Mouse (Mus musculus) lung, postnatal 0 days (tissue): ENCODE data around the gene Wee1. TPM values are rescaled to one million over a fixed set of nuclear protein-coding genes. Genes with fewer than 3 reads are reported as not detected.
"Not testable (repeated sequence)": the region's sequence is repeated elsewhere in the genome, so short reads cannot be mapped to it uniquely, and the experiment has no call there.

Source experiments
- ATAC-seq: fragments of 200-750 bp; cut with Nextera tagmentation; 2 replicates; pipeline ENCODE4 v1.8.0; 2017; ENCODE audit warnings: moderate library complexity
- DNase-seq: peaks from one replicate; pipeline ENCODE4 v3.0.0-alpha.2; 2016; ENCODE audit warnings: low spot score
- H3K27ac ChIP-seq: fragments of 300-500 bp; sonication (generic); 2 replicates; pipeline ENCODE4 v1.5.1; 2014; ENCODE audit warnings: antibody characterized with exemption, mild to moderate bottlenecking, low read length, mixed read lengths
- H3K27me3 ChIP-seq: fragments of 300-500 bp; sonication (generic); replicated peaks from 2 replicates; pipeline ENCODE4 v1.6.1; 2014; ENCODE audit warnings: low read length, mixed read lengths; ENCODE audit not compliant: insufficient read depth
- H3K36me3 ChIP-seq: fragments of 300-500 bp; sonication (generic); 2 replicates; pipeline ENCODE4 v1.6.1; 2014; ENCODE audit warnings: low read length, mixed read lengths; ENCODE audit not compliant: insufficient read depth
- H3K4me1 ChIP-seq: fragments of 300-500 bp; sonication (generic); 2 replicates; pipeline ENCODE4 v1.6.1; 2014; ENCODE audit warnings: antibody characterized with exemption, low read depth, low read length, mixed read lengths; ENCODE audit not compliant: insufficient read depth
- H3K4me2 ChIP-seq: fragments of 300-500 bp; sonication (generic); replicated peaks from 2 replicates; pipeline ENCODE4 v1.6.1; 2014; ENCODE audit warnings: low read depth, mild to moderate bottlenecking, low read length, moderate library complexity, mixed read lengths
- H3K4me3 ChIP-seq: fragments of 300-500 bp; sonication (generic); 2 replicates; pipeline ENCODE4 v1.5.1; 2014; ENCODE audit warnings: low read depth, low read length
- H3K9ac ChIP-seq: fragments of 300-500 bp; sonication (generic); replicated peaks from 2 replicates; pipeline ENCODE4 v1.6.1; 2014; ENCODE audit warnings: low read depth, mild to moderate bottlenecking
- H3K9me3 ChIP-seq: fragments of 300-500 bp; sonication (generic); 2 replicates; pipeline ENCODE4 v1.6.1; 2016; ENCODE audit warnings: low read length, mixed read lengths
- CTCF ChIP-seq: IDR thresholded peaks from 2 replicates; pipeline ENCODE4 v1.5.1; 2016; ENCODE audit warnings: antibody characterized with exemption, mild to moderate bottlenecking
- EP300 ChIP-seq: IDR thresholded peaks from 2 replicates; pipeline ENCODE4 v1.6.1; 2016; ENCODE audit warnings: antibody characterized with exemption, mild to moderate bottlenecking, control low read depth
- WGBS: fragments of 180-500 bp; shearing (Covaris S2); extraction: QIAGEN DNeasy Blood & Tissue Kit; methylation state at CpG from one replicate; pipeline ENCODE4 v1.1.7; 2014; 5-methylcytosine and 5-hydroxymethylcytosine counted together
- polyA plus RNA-seq: library from polyadenylated mRNA; unstranded; fragments of >200 nt; fragmentation: Nextera tagmentation; extraction: Ambion mirVana; gene quantifications from 2 replicates; pipeline ENCODE4 v1.2.1, GENCODE M21; 2015

Wee1 gene
- polyA plus RNA-seq, 1 experiment from 2014 or later: 7.9 TPM

DNA sequence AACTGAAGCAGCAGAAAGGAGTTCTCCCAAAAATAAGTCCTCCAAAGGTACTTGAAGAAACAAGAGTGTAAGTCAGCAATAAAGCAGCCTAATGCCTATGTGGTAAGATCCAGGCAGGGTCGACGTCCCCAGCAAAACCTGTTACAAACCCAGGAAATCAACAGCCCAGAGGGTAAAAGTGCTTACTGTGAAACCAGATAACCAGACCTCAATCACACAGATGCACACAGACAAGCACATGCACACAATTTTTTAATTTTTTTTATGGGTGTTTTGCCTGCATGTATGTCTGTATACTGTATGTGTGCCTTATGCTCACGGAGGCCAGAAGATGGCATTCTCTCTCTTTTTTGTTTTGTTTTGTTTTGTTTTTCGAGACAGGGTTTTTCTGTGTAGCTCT lies 25.5 kb upstream of the Wee1 start:
- no peaks in the 10 kb centered on the region for H3K9me3 ChIP-seq
- peak; percentile 54 for DNase-seq
- H3K36me3 ChIP-seq: peaks cover 22% of the 10 kb centered on the region
- H3K4me1 ChIP-seq: no peaks in the 10 kb centered on the region
- H3K27ac ChIP-seq: no peak overlapping the region
- H3K4me3 ChIP-seq: no peak overlapping the region
- H3K27me3 ChIP-seq: no peaks in the 10 kb centered on the region
- 61% methylated on average over 4 of the region's 4 CpGs for WGBS
- H3K9ac ChIP-seq: no peak overlapping the region
- TF ChIP-seq EP300: no peak
- 0 out of 2 replicates have a peak, but pooled peaks have one; percentile 23 for TF ChIP-seq CTCF
- H3K4me2 ChIP-seq: no peak overlapping the region
- ATAC-seq: no peak; the same call in 1 of the 2 replicates

DNA sequence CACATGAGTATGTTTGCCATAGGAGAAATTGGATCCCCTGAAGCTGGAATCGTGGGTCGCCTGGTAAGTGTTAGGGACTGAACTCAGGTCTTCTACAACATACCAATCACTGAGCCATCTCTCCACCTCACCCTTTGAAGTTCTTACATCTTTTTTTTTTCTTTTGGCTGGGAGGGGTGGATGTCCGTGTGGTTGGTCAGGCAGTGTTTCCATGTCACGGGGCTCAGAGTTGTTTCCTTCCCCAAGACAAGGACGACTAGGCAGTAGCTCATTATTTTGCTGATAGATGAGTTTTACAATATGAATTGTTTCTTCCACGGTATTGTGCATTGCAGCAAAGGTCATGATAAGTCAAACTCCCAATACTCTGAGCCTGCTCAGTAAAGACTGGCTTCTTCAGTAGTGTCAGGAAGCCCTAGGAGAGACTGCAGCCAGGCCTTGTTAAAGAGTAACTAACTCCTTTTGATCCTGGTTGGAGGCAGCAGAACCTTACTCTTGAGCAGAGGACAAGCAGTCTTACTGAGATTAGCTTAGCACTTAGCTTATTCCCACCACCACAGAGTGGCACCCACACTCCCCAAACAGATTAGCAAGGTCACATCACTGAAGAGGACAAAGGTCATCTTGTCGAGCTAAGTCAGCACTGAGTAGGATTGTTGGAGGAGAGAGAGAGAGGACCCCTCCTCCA lies 24.6 kb upstream of the Wee1 start:
- H3K9me3 ChIP-seq: no peaks in the 10 kb centered on the region
- H3K4me1 ChIP-seq: no peaks in the 10 kb centered on the region
- peaks cover 15% of the 10 kb centered on the region for H3K36me3 ChIP-seq
- no peak overlapping the region for H3K4me2 ChIP-seq
- no peaks in the 10 kb centered on the region for H3K27me3 ChIP-seq
- 42% methylated on average over 7 of the region's 7 CpGs for WGBS
- H3K9ac ChIP-seq: no peak overlapping the region
- TF ChIP-seq CTCF: no peak
- TF ChIP-seq EP300: no peak
- peak overlapping the region; percentile 47; the same call in 1 of the 2 replicates for H3K27ac ChIP-seq
- DNase-seq (peak; percentile 37), ATAC-seq (peak; percentile 37; the same call in 1 of the 2 replicates)
- no peak overlapping the region for H3K4me3 ChIP-seq

DNA sequence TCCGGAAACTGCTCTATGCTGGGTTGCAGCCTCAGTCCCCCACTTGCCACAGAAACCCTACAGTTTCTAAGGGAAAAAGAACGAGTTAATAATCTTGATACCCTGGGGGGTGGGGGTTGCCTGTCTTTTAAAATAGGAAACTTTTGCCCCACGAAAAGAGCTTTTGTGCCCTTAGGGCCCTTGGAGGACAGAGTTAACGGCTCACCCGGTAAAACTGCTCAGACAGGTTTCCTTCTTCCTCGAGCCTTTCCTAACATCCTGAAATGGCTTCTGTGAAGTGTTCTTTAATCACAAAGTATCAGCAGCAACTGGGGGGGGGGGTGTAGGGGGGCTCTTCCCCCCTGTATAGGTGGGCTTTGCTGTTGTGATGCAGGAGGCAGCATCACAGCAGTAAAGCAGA lies 21.0 kb upstream of the Wee1 start:
- Histone ChIP-seq H3K9ac (no peak overlapping the region), H3K4me3 (no peak overlapping the region), H3K4me1 (no peaks in the 10 kb centered on the region), H3K4me2 (no peak overlapping the region), H3K36me3 (no peaks in the 10 kb centered on the region), H3K27ac (peak overlapping the region; percentile 62), H3K9me3 (no peaks in the 10 kb centered on the region), H3K27me3 (no peaks in the 10 kb centered on the region)
- DNase-seq: peak; percentile 61
- TF ChIP-seq CTCF (no peak), EP300 (no peak)
- 33% methylated on average over 6 of the region's 6 CpGs for WGBS
- ATAC-seq: peak; percentile 32

- WGBS: 43% methylated on average over 5 of the region's 5 CpGs
- H3K27ac ChIP-seq: peak overlapping the region; percentile 62; the same call in 1 of the 2 replicates
- TF ChIP-seq EP300 (no peak), CTCF (no peak)
- ATAC-seq (peak; percentile 25; the same call in 1 of the 2 replicates), DNase-seq (no peak)
- no peak overlapping the region for H3K4me2 ChIP-seq
- H3K27me3 ChIP-seq: no peaks in the 10 kb centered on the region
- H3K4me1 ChIP-seq: no peaks in the 10 kb centered on the region
- no peaks in the 10 kb centered on the region for H3K9me3 ChIP-seq
- H3K4me3 ChIP-seq: no peak overlapping the region
- no peak overlapping the region for H3K9ac ChIP-seq
- H3K36me3 ChIP-seq: no peaks in the 10 kb centered on the region
These were observed 20.6 kb upstream of the Wee1 start for GRCm38 (mm10) chr7:110101266-110101665.

GRCm38 (mm10) chr7:110105041-110105440 lies 16.8 kb upstream of the Wee1 start:
- no peak for DNase-seq
- Histone ChIP-seq H3K4me1 (no peaks in the 10 kb centered on the region), H3K36me3 (no peaks in the 10 kb centered on the region), H3K9me3 (no peaks in the 10 kb centered on the region), H3K9ac (no peak overlapping the region), H3K4me2 (no peak overlapping the region), H3K27ac (no peak overlapping the region), H3K27me3 (no peaks in the 10 kb centered on the region), H3K4me3 (no peak overlapping the region)
- 83% methylated on average over 5 of the region's 5 CpGs for WGBS
- no peak for TF ChIP-seq CTCF
- TF ChIP-seq EP300: no peak
- no peak for ATAC-seq

- Histone ChIP-seq H3K4me1 (no peaks in the 10 kb centered on the region), H3K27ac (no peak overlapping the region), H3K9ac (no peak overlapping the region), H3K4me2 (no peak overlapping the region), H3K4me3 (no peak overlapping the region), H3K9me3 (no peaks in the 10 kb centered on the region), H3K36me3 (no peaks in the 10 kb centered on the region), H3K27me3 (no peaks in the 10 kb centered on the region)
- DNase-seq: no peak
- no peak for ATAC-seq
- WGBS: 39% methylated on average over 3 of the region's 3 CpGs
- TF ChIP-seq EP300: no peak
- TF ChIP-seq CTCF: no peak
These were observed 15.2 kb upstream of the Wee1 start for GRCm38 (mm10) chr7:110106633-110107032.

DNA sequence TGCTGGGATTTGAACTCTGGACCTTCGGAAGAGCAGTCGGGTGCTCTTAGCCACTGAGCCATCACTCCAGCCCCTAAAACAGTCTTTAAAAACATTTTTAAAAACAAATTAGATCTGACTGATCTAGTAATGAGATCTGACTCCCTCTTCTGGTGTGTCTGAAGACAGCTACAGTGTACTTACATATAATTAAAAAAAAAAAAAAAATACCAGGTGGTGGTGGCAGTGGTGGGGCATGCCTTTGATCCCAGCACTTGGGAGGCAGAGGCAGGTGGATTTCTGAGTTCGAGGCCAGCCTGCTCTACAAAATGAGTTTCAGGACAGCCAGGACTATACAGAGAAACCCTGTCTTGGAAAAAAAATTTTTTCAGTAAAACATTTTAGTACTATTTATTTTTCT lies 13.3 kb upstream of the Wee1 start:
- not testable (repeated sequence) for H3K9me3 ChIP-seq, ATAC-seq, H3K27me3 ChIP-seq, H3K4me3 ChIP-seq, H3K4me1 ChIP-seq, H3K36me3 ChIP-seq, H3K4me2 ChIP-seq, H3K9ac ChIP-seq, DNase-seq
- WGBS: 92% methylated on average over 3 of the region's 3 CpGs
- H3K27ac ChIP-seq: peak overlapping the region; percentile 58
